Mouse (Mus musculus): ENCODE results near the gene Gm11037. TPM values are rescaled to one million over a fixed set of nuclear protein-coding genes. Genes with fewer than 3 reads are reported as not detected.

The Gm11037 gene
- not detected in 2 replicates for polyA plus RNA-seq (2014; fragmentation: Nextera tagmentation; extraction: Ambion mirVana)

- peak within 1 kb of the TSS; percentile 47 to 54 for H3K27ac ChIP-seq (replicated peaks in 1 of 2; ENCODE audit: control insufficient read depth in 1 of 2, insufficient read depth in 1 of 2, low read depth in 2 of 2, low read length in 2 of 2)
- ATAC-seq (ENCODE audit: insufficient number of reproducible peaks, insufficient read depth, low FRiP score, low read depth), result no peak
- H3K4me2 ChIP-seq (ENCODE audit: low read length), result no peak within 1 kb of the TSS
- no peaks in the 10 kb centered on the region for H3K27me3 ChIP-seq (ENCODE audit: control insufficient read depth, insufficient read depth, low read length)
- peaks cover 25 to 28% of the 10 kb centered on the region in 2 experiments for H3K4me1 ChIP-seq (ENCODE audit: control insufficient read depth in 2 of 2, insufficient read depth in 2 of 2, low read length in 2 of 2)
- no peak within 1 kb of the TSS for H3K4me3 ChIP-seq (ENCODE audit: control insufficient read depth in 1 of 2, insufficient read depth in 1 of 2, low read depth in 1 of 2, low read length in 2 of 2)
- H3K36me3 ChIP-seq (ENCODE audit: control insufficient read depth, insufficient read depth, low read length), result peaks cover 5% of the 10 kb centered on the region; the same call in 1 of the 2 replicates
- WGBS, result 86% methylated on average over 9 of the region's 9 CpGs
- no peak within 1 kb of the TSS for H3K9ac ChIP-seq (ENCODE audit: low read length)
- no peaks in the 10 kb centered on the region for H3K9me3 ChIP-seq (ENCODE audit: control insufficient read depth, low read length)
These were observed at the start of gene Gm11037 for GRCm38 (mm10) chr2:131132930-131133547. TSS of gene Gm11037 (plus strand) at chr2:131133497.

GRCm38 (mm10) chr2:131084206-131084605 lies 49.1 kb upstream of the Gm11037 start:
- H3K36me3 ChIP-seq (ENCODE audit: control insufficient read depth, insufficient read depth, low read length), result no peaks in the 10 kb centered on the region
- no peak overlapping the region for H3K9ac ChIP-seq (ENCODE audit: low read length)
- ATAC-seq (ENCODE audit: insufficient number of reproducible peaks, insufficient read depth, low FRiP score, low read depth), result no peak
- no peaks in the 10 kb centered on the region for H3K9me3 ChIP-seq (ENCODE audit: control insufficient read depth, low read length)
- H3K27ac ChIP-seq (replicated peaks in 1 of 2; ENCODE audit: control insufficient read depth in 1 of 2, insufficient read depth in 1 of 2, low read depth in 2 of 2, low read length in 2 of 2), result no peak overlapping the region
- no peaks in the 10 kb centered on the region for H3K27me3 ChIP-seq (ENCODE audit: control insufficient read depth, insufficient read depth, low read length)
- H3K4me1 ChIP-seq (ENCODE audit: control insufficient read depth in 2 of 2, insufficient read depth in 2 of 2, low read length in 2 of 2), result no peaks in the 10 kb centered on the region; a peak in 1 of 4 replicates
- 76% methylated on average over 4 of the region's 4 CpGs for WGBS
- H3K4me3 ChIP-seq (ENCODE audit: control insufficient read depth in 1 of 2, insufficient read depth in 1 of 2, low read depth in 1 of 2, low read length in 2 of 2), result no peak overlapping the region
- H3K4me2 ChIP-seq (ENCODE audit: low read length), result no peak overlapping the region

GRCm38 (mm10) chr2:131086667-131087390 lies 46.5 kb upstream of the Gm11037 start, which contains the start of gene Siglec1:
TSS of gene Siglec1 (minus strand) at chr2:131086765.
- Histone ChIP-seq H3K4me2 (ENCODE audit: low read length) (no peak within 1 kb of the TSS), H3K9me3 (ENCODE audit: control insufficient read depth, low read length) (no peaks in the 10 kb centered on the region), H3K36me3 (ENCODE audit: control insufficient read depth, insufficient read depth, low read length) (no peaks in the 10 kb centered on the region), H3K27ac (replicated peaks in 1 of 2; ENCODE audit: control insufficient read depth in 1 of 2, insufficient read depth in 1 of 2, low read depth in 2 of 2, low read length in 2 of 2) (no peak within 1 kb of the TSS), H3K4me3 (ENCODE audit: control insufficient read depth in 1 of 2, insufficient read depth in 1 of 2, low read depth in 1 of 2, low read length in 2 of 2) (no peak within 1 kb of the TSS), H3K4me1 (ENCODE audit: control insufficient read depth in 2 of 2, insufficient read depth in 2 of 2, low read length in 2 of 2) (peaks cover 0 to 2% of the 10 kb centered on the region in 2 experiments; a peak in 1 of 4 replicates), H3K27me3 (ENCODE audit: control insufficient read depth, insufficient read depth, low read length) (no peaks in the 10 kb centered on the region), H3K9ac (ENCODE audit: low read length) (no peak within 1 kb of the TSS)
- WGBS, result 81% methylated on average over 11 of the region's 11 CpGs
- ATAC-seq (ENCODE audit: insufficient number of reproducible peaks, insufficient read depth, low FRiP score, low read depth), result no peak

GRCm38 (mm10) chr2:131088581-131088980 lies 44.7 kb upstream of the Gm11037 start:
- no peaks in the 10 kb centered on the region for H3K9me3 ChIP-seq (ENCODE audit: control insufficient read depth, low read length)
- 71% methylated on average over 4 of the region's 4 CpGs for WGBS
- H3K27me3 ChIP-seq (ENCODE audit: control insufficient read depth, insufficient read depth, low read length), result no peaks in the 10 kb centered on the region
- H3K27ac ChIP-seq (replicated peaks in 1 of 2; ENCODE audit: control insufficient read depth in 1 of 2, insufficient read depth in 1 of 2, low read depth in 2 of 2, low read length in 2 of 2), result no peak overlapping the region
- no peak for ATAC-seq (ENCODE audit: insufficient number of reproducible peaks, insufficient read depth, low FRiP score, low read depth)
- H3K9ac ChIP-seq (ENCODE audit: low read length), result no peak overlapping the region
- H3K4me3 ChIP-seq (ENCODE audit: control insufficient read depth in 1 of 2, insufficient read depth in 1 of 2, low read depth in 1 of 2, low read length in 2 of 2), result no peak overlapping the region
- no peak overlapping the region for H3K4me2 ChIP-seq (ENCODE audit: low read length)
- H3K4me1 ChIP-seq (ENCODE audit: control insufficient read depth in 2 of 2, insufficient read depth in 2 of 2, low read length in 2 of 2), result peaks cover 0 to 2% of the 10 kb centered on the region in 2 experiments; a peak in 1 of 4 replicates
- H3K36me3 ChIP-seq (ENCODE audit: control insufficient read depth, insufficient read depth, low read length), result no peaks in the 10 kb centered on the region

- Histone ChIP-seq H3K4me2 (ENCODE audit: low read length) (no peak overlapping the region), H3K9me3 (ENCODE audit: control insufficient read depth, low read length) (no peaks in the 10 kb centered on the region), H3K4me3 (ENCODE audit: control insufficient read depth in 1 of 2, insufficient read depth in 1 of 2, low read depth in 1 of 2, low read length in 2 of 2) (no peak overlapping the region), H3K27me3 (ENCODE audit: control insufficient read depth, insufficient read depth, low read length) (no peaks in the 10 kb centered on the region), H3K9ac (ENCODE audit: low read length) (no peak overlapping the region), H3K27ac (replicated peaks in 1 of 2; ENCODE audit: control insufficient read depth in 1 of 2, insufficient read depth in 1 of 2, low read depth in 2 of 2, low read length in 2 of 2) (no peak overlapping the region), H3K4me1 (ENCODE audit: control insufficient read depth in 2 of 2, insufficient read depth in 2 of 2, low read length in 2 of 2) (peaks cover 0 to 2% of the 10 kb centered on the region in 2 experiments; a peak in 1 of 4 replicates), H3K36me3 (ENCODE audit: control insufficient read depth, insufficient read depth, low read length) (no peaks in the 10 kb centered on the region)
- ATAC-seq (ENCODE audit: insufficient number of reproducible peaks, insufficient read depth, low FRiP score, low read depth), result no peak
- 81% methylated on average over 1 of the region's 1 CpGs for WGBS
These were observed 43.7 kb upstream of the Gm11037 start for GRCm38 (mm10) chr2:131089634-131090033.

- no peaks in the 10 kb centered on the region for H3K9me3 ChIP-seq (ENCODE audit: control insufficient read depth, low read length)
- no peak overlapping the region for H3K4me3 ChIP-seq (ENCODE audit: control insufficient read depth in 1 of 2, insufficient read depth in 1 of 2, low read depth in 1 of 2, low read length in 2 of 2)
- peaks cover 0 to 2% of the 10 kb centered on the region in 2 experiments; a peak in 1 of 4 replicates for H3K4me1 ChIP-seq (ENCODE audit: control insufficient read depth in 2 of 2, insufficient read depth in 2 of 2, low read length in 2 of 2)
- WGBS, result 55% methylated on average over 3 of the region's 3 CpGs
- no peak overlapping the region for H3K9ac ChIP-seq (ENCODE audit: low read length)
- H3K27ac ChIP-seq (replicated peaks in 1 of 2; ENCODE audit: control insufficient read depth in 1 of 2, insufficient read depth in 1 of 2, low read depth in 2 of 2, low read length in 2 of 2), result no peak overlapping the region
- ATAC-seq (ENCODE audit: insufficient number of reproducible peaks, insufficient read depth, low FRiP score, low read depth), result no peak
- no peaks in the 10 kb centered on the region for H3K27me3 ChIP-seq (ENCODE audit: control insufficient read depth, insufficient read depth, low read length)
- no peak overlapping the region for H3K4me2 ChIP-seq (ENCODE audit: low read length)
- H3K36me3 ChIP-seq (ENCODE audit: control insufficient read depth, insufficient read depth, low read length), result no peaks in the 10 kb centered on the region
These were observed 42.4 kb upstream of the Gm11037 start for GRCm38 (mm10) chr2:131090852-131091251.

GRCm38 (mm10) chr2:131093577-131093976 lies 39.7 kb upstream of the Gm11037 start:
- 75% methylated on average over 5 of the region's 5 CpGs for WGBS
- no peaks in the 10 kb centered on the region for H3K27me3 ChIP-seq (ENCODE audit: control insufficient read depth, insufficient read depth, low read length)

More at GRCm38 (mm10) chr2:131093577-131093976, 39.7 kb upstream of the Gm11037 start:
- H3K36me3 ChIP-seq (ENCODE audit: control insufficient read depth, insufficient read depth, low read length), result no peaks in the 10 kb centered on the region
- no peak overlapping the region for H3K4me2 ChIP-seq (ENCODE audit: low read length)
- no peak overlapping the region for H3K4me3 ChIP-seq (ENCODE audit: control insufficient read depth in 1 of 2, insufficient read depth in 1 of 2, low read depth in 1 of 2, low read length in 2 of 2)
- H3K4me1 ChIP-seq (ENCODE audit: control insufficient read depth in 2 of 2, insufficient read depth in 2 of 2, low read length in 2 of 2), result peaks cover 3 to 5% of the 10 kb centered on the region in 2 experiments; a peak in 1 of 4 replicates
- no peak overlapping the region for H3K9ac ChIP-seq (ENCODE audit: low read length)
- H3K9me3 ChIP-seq (ENCODE audit: control insufficient read depth, low read length), result no peaks in the 10 kb centered on the region
- ATAC-seq (ENCODE audit: insufficient number of reproducible peaks, insufficient read depth, low FRiP score, low read depth), result no peak
- no peak overlapping the region for H3K27ac ChIP-seq (replicated peaks in 1 of 2; ENCODE audit: control insufficient read depth in 1 of 2, insufficient read depth in 1 of 2, low read depth in 2 of 2, low read length in 2 of 2)
